In the genomic region with DNA sequence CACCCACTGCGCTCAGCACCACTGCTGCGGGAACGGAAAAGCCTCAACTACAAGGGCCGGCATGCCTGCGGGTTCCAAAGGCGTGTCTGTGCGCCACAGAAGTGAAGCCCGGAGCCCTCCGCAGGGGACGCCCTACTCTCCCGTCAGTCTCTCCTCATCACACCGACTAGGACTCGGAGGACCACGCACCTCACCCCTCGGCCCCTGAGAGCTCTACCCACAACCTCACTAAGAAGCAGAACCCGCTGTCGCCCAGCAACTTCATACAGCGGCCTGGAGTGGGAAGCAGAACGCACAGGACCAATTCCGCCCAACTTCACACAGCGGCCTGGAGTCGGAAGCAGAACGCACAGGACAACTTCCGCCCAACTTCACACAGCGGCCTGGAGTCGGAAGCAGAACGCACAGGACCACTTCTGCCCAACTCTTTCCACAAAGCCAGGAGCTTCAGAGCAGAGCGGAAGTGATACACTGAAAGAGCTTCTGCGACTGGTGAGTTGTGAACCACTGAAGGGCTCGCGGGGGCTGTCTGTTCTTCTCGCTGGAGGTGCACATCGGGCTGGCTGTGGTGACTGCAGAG, we compare ENCODE assay signal across 8 mouse cellular contexts. TPM values are rescaled to one million over a fixed set of nuclear protein-coding genes. Genes with fewer than 3 reads are reported as not detected.
DNase-seq lines count a peak whose midpoint lies in the region; ATAC-seq and TF ChIP-seq lines count a peak whose summit lies in the region.

Nif3l1 (plus strand) TSS at position 9 of the 580 bp plus-strand sequence.
Ppil3 (minus strand) TSS at position 344 of the 580 bp plus-strand sequence.

- peak within 1 kb of the TSS; percentile 95 for H3K9ac ChIP-seq in ES-E14 (ENCODE audit: insufficient read depth, low read depth, low read length, poor library complexity, severe bottlenecking)
- H3K9ac ChIP-seq in forebrain, embryonic 15.5 days (replicated peaks), result peak within 1 kb of the TSS; percentile 75

- H3K27ac ChIP-seq in ES-E14 (ENCODE audit: insufficient read depth, low read depth, low read length, poor library complexity, severe bottlenecking), result peak within 1 kb of the TSS; percentile 54
- peak within 1 kb of the TSS; percentile 94 for H3K27ac ChIP-seq in forebrain, embryonic 15.5 days (replicated peaks)

- intact Hi-C loops in heart, postnatal 25 days (cut with DNase I), result no loop called here

- no peaks in the 10 kb centered on the region for H3K9me3 ChIP-seq in ES-E14 (ENCODE audit: control insufficient read depth, insufficient read depth, low read depth, low read length)
- no peaks in the 10 kb centered on the region for H3K9me3 ChIP-seq in forebrain, embryonic 15.5 days

- ATAC-seq in forebrain, embryonic 15.5 days (replicated peaks), result peak; percentile 98
- peak; percentile 94 for ATAC-seq in neutrophil, adult 5-6 weeks (ENCODE audit: extremely low read depth, insufficient number of reproducible peaks, low FRiP score, poor library complexity, severe bottlenecking)

- peaks cover 22% of the 10 kb centered on the region for H3K36me3 ChIP-seq in ES-E14 (ENCODE audit: control insufficient read depth, insufficient read depth, low read length, poor library complexity, severe bottlenecking)
- H3K36me3 ChIP-seq in forebrain, embryonic 15.5 days, result peaks cover 22% of the 10 kb centered on the region

- peak; percentile 79 for TF ChIP-seq POLR2A in lung, adult 2 months (IDR thresholded peaks at IDR 0.05; ENCODE audit: borderline replicate concordance, extremely low read depth, low read depth, low read length)

- H3K4me2 ChIP-seq in forebrain, embryonic 15.5 days (replicated peaks), result peak within 1 kb of the TSS; percentile 69

- in situ Hi-C loops in ES-E14 (cut with MboI; ENCODE audit: low sequenced_read_pairs in 2 of 2, unreplicated experiment in 2 of 2), result no loop called here

- peak; percentile 78 for DNase-seq in ES-E14 (ENCODE audit: low read depth, low spot score)
- peak; percentile 80 for DNase-seq in cerebellum, adult 11-12 months
- DNase-seq in heart, postnatal 25 days (ENCODE audit: low spot score), result peak; percentile 76
- peak; percentile 92 to 94 for DNase-seq in layer of hippocampus, adult 18-20 months (ENCODE audit: low spot score in 2 of 2)
- DNase-seq in lung, adult 2 months, result peak; percentile 83
- DNase-seq in thymus, adult 18-20 months, result peak; percentile 66 to 76

- WGBS in forebrain, embryonic 15.5 days, result under 1% methylated on average over 33 of the region's 33 CpGs
- under 1% methylated on average over 33 of the region's 33 CpGs for WGBS in lung, adult 2 months

- H3K4me1 ChIP-seq in ES-E14 (ENCODE audit: control insufficient read depth in 2 of 2, insufficient read depth in 2 of 2, low read length in 2 of 2, poor library complexity in 1 of 2), result peaks cover 0 to 7% of the 10 kb centered on the region in 2 experiments; a peak in 1 of 4 replicates
- H3K4me1 ChIP-seq in forebrain, embryonic 15.5 days, result peaks cover 32% of the 10 kb centered on the region
- peaks cover 10% of the 10 kb centered on the region for H3K4me1 ChIP-seq in lung, adult 2 months (ENCODE audit: control insufficient read depth, insufficient read depth, low read length)

- no peaks in the 10 kb centered on the region for H3K27me3 ChIP-seq in forebrain, embryonic 15.5 days

- peak within 1 kb of the TSS; percentile 89 to 98 for H3K4me3 ChIP-seq in ES-E14 (ENCODE audit: insufficient read depth in 1 of 2, low read depth in 1 of 2, low read length in 2 of 2, poor library complexity in 1 of 2, severe bottlenecking in 1 of 2)
- H3K4me3 ChIP-seq in forebrain, embryonic 15.5 days, result peak within 1 kb of the TSS; percentile 70
- H3K4me3 ChIP-seq in lung, adult 2 months (replicated peaks; ENCODE audit: extremely low read depth, low read depth, low read length), result peak within 1 kb of the TSS; percentile 90

- no peak for TF ChIP-seq CTCF in lung, adult 2 months (IDR thresholded peaks at IDR 0.05; ENCODE audit: insufficient read depth, low read length)

TF ChIP-seq in ES-E14, 5 proteins besides CTCF, POLR2A, EP300 and RAD21:
- TF ChIP-seq ZC3H11A (IDR thresholded peaks at IDR 0.05; ENCODE audit: borderline replicate concordance, low read depth, low read length), result no peak
- peak; percentile 32; the same call in 1 of the 2 replicates for TF ChIP-seq CHD2 (IDR thresholded peaks at IDR 0.05; ENCODE audit: low read depth, low read length)
- TF ChIP-seq MAFK (IDR thresholded peaks at IDR 0.05; ENCODE audit: insufficient read depth, low read depth, low read length), result no peak
- peak; percentile 87 for TF ChIP-seq HCFC1 (IDR thresholded peaks at IDR 0.05; ENCODE audit: borderline replicate concordance, insufficient read depth, low read length)
- no peak for TF ChIP-seq ZNF384 (IDR thresholded peaks at IDR 0.05; ENCODE audit: low read depth, low read length)
TF ChIP-seq in ES-E14: peak in this region for 2.

RNA-seq across cellular contexts. Expression of gene Nif3l1, which starts in this region (rescaled TPM):
- total RNA-seq in ES-E14 (2012; rRNA removed), result 26.6 and 32.7 TPM in 2 replicates
- polyA plus RNA-seq in forebrain, embryonic 15.5 days (2015; fragmentation: Nextera tagmentation; extraction: Ambion mirVana), result 63.4 and 65.4 TPM in 2 replicates
- total RNA-seq in heart, postnatal 25 days (2021), result 10 to 100 TPM; 12.1 to 14.2 TPM
- total RNA-seq in layer of hippocampus, adult 18-20 months (2021), result 10 to 100 TPM; 18.5 to 23.2 TPM
- polyA plus RNA-seq in lung, adult 2 months (2012; rRNA removed), result 13.9 and 19.2 TPM in 2 replicates
- 9.5 and 14.1 TPM in 2 replicates for total RNA-seq in neutrophil, adult 5-6 weeks (2017)

RNA-seq across cellular contexts. Expression of gene Ppil3, which starts in this region (rescaled TPM):
- 30.1 and 48.5 TPM in 2 replicates for total RNA-seq in ES-E14 (2012; rRNA removed)
- polyA plus RNA-seq in forebrain, embryonic 15.5 days (2015; fragmentation: Nextera tagmentation; extraction: Ambion mirVana), result 49.2 and 53.0 TPM in 2 replicates
- 10 to 100 TPM; 17.5 to 19.3 TPM for total RNA-seq in heart, postnatal 25 days (2021)
- 10 to 100 TPM; 25.2 to 25.9 TPM for total RNA-seq in layer of hippocampus, adult 18-20 months (2021)
- 9.8 and 15.0 TPM in 2 replicates for polyA plus RNA-seq in lung, adult 2 months (2012; rRNA removed)
- total RNA-seq in neutrophil, adult 5-6 weeks (2017), result 41.0 and 41.4 TPM in 2 replicates

Comparison
In these comparisons a context has a peak if more than half of its experiments do, and no peak if none do; other contexts are left out.
1. Peak in every context shown above with its lines: DNase-seq, ATAC-seq, H3K4me3 ChIP-seq and H3K27ac ChIP-seq.